Mouse (Mus musculus) liver, embryonic 16.5 days (tissue): ENCODE measurements around the gene Sulf2. TPM values are rescaled to one million over a fixed set of nuclear protein-coding genes. Genes with fewer than 3 reads are reported as not detected.
A peak's percentile ranks its signal among the peaks of the same experiment; 100 is the strongest.

ENCODE experiments used
- ATAC-seq: fragments of 200-750 bp; cut with Nextera tagmentation; 2 replicates; pipeline ENCODE4 v1.8.0; 2017; ENCODE audit warnings: low read depth, mild to moderate bottlenecking, moderate number of reproducible peaks, moderate library complexity
- H3K27ac ChIP-seq: fragments of 300-500 bp; sonication (generic); 2 replicates; pipeline ENCODE4 v1.5.1; 2014; ENCODE audit warnings: mild to moderate bottlenecking, low read length
- H3K27me3 ChIP-seq: fragments of 300-500 bp; sonication (generic); 2 replicates; pipeline ENCODE4 v1.6.1; 2014; ENCODE audit warnings: low read depth, low read length, mixed read lengths; ENCODE audit not compliant: control insufficient read depth, insufficient read depth
- H3K36me3 ChIP-seq: fragments of 300-500 bp; sonication (generic); 2 replicates; pipeline ENCODE4 v1.6.1; 2014; ENCODE audit warnings: mild to moderate bottlenecking; ENCODE audit not compliant: control insufficient read depth, insufficient read depth
- H3K4me1 ChIP-seq: fragments of 300-500 bp; sonication (generic); 2 replicates; pipeline ENCODE4 v1.6.1; 2014; ENCODE audit warnings: low read depth, low read length, mixed read lengths; ENCODE audit not compliant: control insufficient read depth
- H3K4me2 ChIP-seq: fragments of 300-500 bp; sonication (generic); 2 replicates; pipeline ENCODE4 v1.6.1; 2014; ENCODE audit warnings: low read depth, low read length, mixed read lengths
- H3K4me3 ChIP-seq: fragments of 300-500 bp; sonication (generic); 2 replicates; pipeline ENCODE4 v1.5.1; 2014; ENCODE audit warnings: low read depth, mild to moderate bottlenecking, low read length
- H3K9ac ChIP-seq: fragments of 300-500 bp; sonication (generic); 2 replicates; pipeline ENCODE4 v1.6.1; 2014; ENCODE audit warnings: low read depth, low read length
- H3K9me3 ChIP-seq: fragments of 300-500 bp; sonication (generic); replicated peaks from 2 replicates; pipeline ENCODE4 v1.6.1; 2016; ENCODE audit warnings: low read length; ENCODE audit not compliant: control insufficient read depth
- WGBS: fragments of 180-500 bp; shearing (Covaris S2); extraction: QIAGEN DNeasy Blood & Tissue Kit; methylation state at CpG from one replicate; pipeline ENCODE4 v1.1.7; 2014; ENCODE audit not compliant: insufficient replicate concordance; 5-methylcytosine and 5-hydroxymethylcytosine counted together
- polyA plus RNA-seq: library from polyadenylated mRNA; unstranded; fragments of >200 nt; fragmentation: Nextera tagmentation; extraction: Ambion mirVana; gene quantifications from 2 replicates; pipeline ENCODE4 v1.2.1, GENCODE M21; 2015

The Sulf2 gene
- polyA plus RNA-seq, 1 experiment from 2014 or later: 1.2 TPM

DNA sequence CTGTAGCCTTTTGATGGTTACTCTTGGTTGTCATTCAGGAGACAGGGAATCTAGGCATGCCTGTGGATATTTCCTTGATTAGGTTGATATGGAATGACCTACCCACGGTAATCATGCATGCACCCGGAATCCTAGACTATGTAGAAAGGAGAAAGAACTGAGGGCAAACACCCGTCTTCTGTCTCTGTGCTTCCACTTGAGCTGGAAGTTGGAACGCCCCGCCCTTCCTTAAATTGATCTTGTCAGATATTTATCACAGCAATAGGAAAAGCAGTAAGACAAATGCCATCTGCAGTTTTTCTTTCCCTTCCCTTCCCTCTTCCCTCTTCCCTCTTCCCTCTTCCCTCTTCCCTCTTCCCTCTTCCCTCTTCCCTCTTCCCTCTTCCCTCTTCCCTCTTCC, 129.5 kb downstream of the Sulf2 start:
- 49% methylated on average over 5 of the region's 5 CpGs for WGBS
- ATAC-seq: no peak
- H3K9me3 ChIP-seq: no peaks in the 10 kb centered on the region
- H3K27ac ChIP-seq: no peak overlapping the region
- no peak overlapping the region for H3K4me3 ChIP-seq
- H3K4me2 ChIP-seq: no peak overlapping the region
- H3K9ac ChIP-seq: no peak overlapping the region
- peaks cover 7% of the 10 kb centered on the region for H3K4me1 ChIP-seq
- no peaks in the 10 kb centered on the region for H3K27me3 ChIP-seq
- H3K36me3 ChIP-seq: no peaks in the 10 kb centered on the region

DNA sequence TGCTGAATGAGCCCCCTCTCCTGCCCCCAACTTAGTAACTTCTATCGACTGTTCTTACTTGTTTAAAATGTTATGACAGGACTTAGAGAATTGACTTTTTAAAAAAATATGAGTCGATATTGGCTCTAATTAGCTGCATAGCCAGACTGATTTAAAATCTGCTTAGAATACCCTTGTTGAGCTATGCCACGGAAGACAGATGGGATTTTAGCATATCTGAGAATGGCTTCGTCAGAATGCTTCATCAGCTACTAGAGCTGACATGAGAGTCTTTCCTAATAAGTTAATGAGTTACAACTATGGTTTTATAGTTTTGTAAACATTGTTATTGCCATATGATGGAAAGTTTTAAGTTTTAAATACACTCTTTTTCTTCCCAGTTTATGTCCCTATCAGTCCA, 130.8 kb downstream of the Sulf2 start:
- no peak overlapping the region for H3K27ac ChIP-seq
- no peaks in the 10 kb centered on the region for H3K9me3 ChIP-seq
- H3K36me3 ChIP-seq: no peaks in the 10 kb centered on the region
- H3K4me1 ChIP-seq: peaks cover 4% of the 10 kb centered on the region
- no peak overlapping the region for H3K9ac ChIP-seq
- H3K4me3 ChIP-seq: no peak overlapping the region
- WGBS: 69% methylated on average over 4 of the region's 4 CpGs
- no peaks in the 10 kb centered on the region for H3K27me3 ChIP-seq
- no peak overlapping the region for H3K4me2 ChIP-seq
- no peak for ATAC-seq

DNA sequence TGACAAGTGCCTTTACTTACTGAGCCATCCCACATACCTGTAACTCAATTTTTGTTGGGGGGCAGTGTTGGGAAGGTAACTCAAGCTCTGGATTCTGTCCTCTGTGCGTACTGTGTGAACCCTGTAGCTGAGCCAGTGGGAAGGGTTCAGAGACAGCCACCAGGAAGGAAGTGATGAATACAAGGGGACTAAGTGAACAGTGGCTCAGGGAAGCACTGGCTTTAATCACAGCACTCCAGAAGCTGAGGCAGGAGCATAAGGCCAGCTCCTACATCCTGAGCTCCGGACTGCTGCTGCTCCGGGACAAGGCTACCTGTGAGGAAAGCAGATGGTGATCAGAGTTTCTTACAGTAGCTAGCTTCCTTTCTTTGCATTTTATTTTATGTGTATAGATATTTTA, 131.4 kb downstream of the Sulf2 start:
- Histone ChIP-seq H3K9me3 (no peaks in the 10 kb centered on the region), H3K4me2 (no peak overlapping the region), H3K36me3 (no peaks in the 10 kb centered on the region), H3K27me3 (no peaks in the 10 kb centered on the region), H3K27ac (no peak overlapping the region), H3K4me3 (no peak overlapping the region), H3K9ac (no peak overlapping the region), H3K4me1 (peaks cover 4% of the 10 kb centered on the region)
- ATAC-seq: 0 out of 2 replicates have a peak, but pooled peaks have one; percentile 27
- 56% methylated on average over 3 of the region's 3 CpGs for WGBS

Other genes with a start within 250 kb of the Sulf2 start
- 3.7 and 4.2 TPM in 2 replicates for gene Ncoa3, start 163.0 kb downstream of the Sulf2 start, polyA plus RNA-seq